Mouse (Mus musculus) adrenal gland, adult (tissue): ENCODE measurements around the gene Tgfbrap1.
A peak's percentile ranks its signal among the peaks of the same experiment; 100 is the strongest.
"Not testable (repeated sequence)": the region's sequence is repeated elsewhere in the genome, so short reads cannot be mapped to it uniquely, and the experiment has no call there.

ENCODE experiments used
- DNase-seq, 2 experiments: peaks; one replicate each; pipeline ENCODE4 v3.0.0; 2022 to 2023; ENCODE audit warnings: low spot score in 1 of 2; ENCODE audit not compliant: inconsistent age in 2 of 2

Tgfbrap1 gene

GRCm38 (mm10) chr1:43098031-43098984, at the start of gene Tgfbrap1, which contains the start of gene AI597479:
Gene Tgfbrap1, minus strand, starts transcription at chr1:43098637.
Gene AI597479, plus strand, starts transcription at chr1:43098710.
- peak; percentile 94 to 98 for DNase-seq

- peak in 1 of 2 experiments; percentile 42 for DNase-seq
These were observed 49.0 kb upstream of the Tgfbrap1 start for GRCm38 (mm10) chr1:43147474-43147873.

GRCm38 (mm10) chr1:43145388-43145787, 47.0 kb upstream of the Tgfbrap1 start:
- no peak for DNase-seq

GRCm38 (mm10) chr1:43144338-43144906, 46.0 kb upstream of the Tgfbrap1 start:
- DNase-seq, result peak in 1 of 2 experiments; percentile 51

GRCm38 (mm10) chr1:43143791-43144190, 45.4 kb upstream of the Tgfbrap1 start:
- DNase-seq, result no peak

- no peak for DNase-seq
These were observed 44.8 kb upstream of the Tgfbrap1 start for GRCm38 (mm10) chr1:43143284-43143683.

- no peak for DNase-seq
These were observed 44.4 kb upstream of the Tgfbrap1 start for GRCm38 (mm10) chr1:43142849-43143248.

- DNase-seq, result peak in 1 of 2 experiments; percentile 65
These were observed 43.1 kb upstream of the Tgfbrap1 start for GRCm38 (mm10) chr1:43141555-43141961.

GRCm38 (mm10) chr1:43139587-43140266, 41.3 kb upstream of the Tgfbrap1 start:
- DNase-seq, result peak; percentile 75 to 95

- DNase-seq, result no peak
These were observed 39.9 kb upstream of the Tgfbrap1 start for GRCm38 (mm10) chr1:43138268-43138812.

GRCm38 (mm10) chr1:43137334-43137733, 38.9 kb upstream of the Tgfbrap1 start:
- no peak for DNase-seq

GRCm38 (mm10) chr1:43136488-43137029, 38.1 kb upstream of the Tgfbrap1 start:
- DNase-seq, result not testable (repeated sequence)

GRCm38 (mm10) chr1:43131591-43131990, 33.2 kb upstream of the Tgfbrap1 start:
- no peak for DNase-seq

GRCm38 (mm10) chr1:43130219-43130981, 32.0 kb upstream of the Tgfbrap1 start:
- DNase-seq, result no peak

- no peak for DNase-seq
These were observed 29.6 kb upstream of the Tgfbrap1 start for GRCm38 (mm10) chr1:43127820-43128610.

GRCm38 (mm10) chr1:43127196-43127595, 28.8 kb upstream of the Tgfbrap1 start:
- no peak for DNase-seq

GRCm38 (mm10) chr1:43124726-43125125, 26.3 kb upstream of the Tgfbrap1 start:
- no peak for DNase-seq

- DNase-seq, result no peak
These were observed 24.2 kb upstream of the Tgfbrap1 start for GRCm38 (mm10) chr1:43122616-43123015.

- no peak for DNase-seq
These were observed 22.5 kb upstream of the Tgfbrap1 start for GRCm38 (mm10) chr1:43120950-43121349.
